Mouse (Mus musculus) left cerebral cortex, postnatal 25 days (tissue): ENCODE measurements at regions not wholly inside any gene's neighbourhood (a gene's known extent, or its start where the extent isn't known, plus 50 kb on each side); places are given as distances from the start of the nearest gene placed in this dataset.
"Not testable (repeated sequence)": the region's sequence is repeated elsewhere in the genome, so short reads cannot be mapped to it uniquely, and the experiment has no call there.

Experiments
- DNase-seq, 2 experiments: peaks; one replicate each; pipeline ENCODE4 v3.0.0; 2022; ENCODE audit warnings: low spot score in 2 of 2, mixed read lengths in 1 of 2
- intact Hi-C: fragments of 180-260 bp; cut with DNase I; formaldehyde crosslinking; loops from one replicate; pipeline ENCODE4 v1.15.1; 2025

DNA sequence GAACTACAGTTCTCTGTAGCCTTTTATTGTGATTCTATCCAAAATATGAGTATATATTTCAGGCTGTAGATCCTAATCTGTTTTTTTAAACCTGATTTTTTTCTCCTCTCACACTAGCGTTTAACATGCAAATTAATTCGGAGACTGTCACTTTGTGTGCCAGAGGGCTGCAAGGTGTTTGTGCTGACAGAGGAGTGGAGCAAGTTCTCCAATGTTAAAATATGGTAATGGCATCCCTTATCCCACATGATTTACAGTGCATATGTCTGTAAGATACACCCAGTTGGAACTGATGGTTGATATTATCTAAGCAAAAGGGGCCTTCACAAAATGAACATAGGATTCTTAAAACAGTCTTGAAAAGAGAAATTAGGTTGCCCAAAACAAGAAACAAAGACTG, 90.1 kb upstream of the Hdac2 start:
- intact Hi-C loops = no loop called here
- peak in 1 of 2 experiments; percentile 9 for DNase-seq

DNA sequence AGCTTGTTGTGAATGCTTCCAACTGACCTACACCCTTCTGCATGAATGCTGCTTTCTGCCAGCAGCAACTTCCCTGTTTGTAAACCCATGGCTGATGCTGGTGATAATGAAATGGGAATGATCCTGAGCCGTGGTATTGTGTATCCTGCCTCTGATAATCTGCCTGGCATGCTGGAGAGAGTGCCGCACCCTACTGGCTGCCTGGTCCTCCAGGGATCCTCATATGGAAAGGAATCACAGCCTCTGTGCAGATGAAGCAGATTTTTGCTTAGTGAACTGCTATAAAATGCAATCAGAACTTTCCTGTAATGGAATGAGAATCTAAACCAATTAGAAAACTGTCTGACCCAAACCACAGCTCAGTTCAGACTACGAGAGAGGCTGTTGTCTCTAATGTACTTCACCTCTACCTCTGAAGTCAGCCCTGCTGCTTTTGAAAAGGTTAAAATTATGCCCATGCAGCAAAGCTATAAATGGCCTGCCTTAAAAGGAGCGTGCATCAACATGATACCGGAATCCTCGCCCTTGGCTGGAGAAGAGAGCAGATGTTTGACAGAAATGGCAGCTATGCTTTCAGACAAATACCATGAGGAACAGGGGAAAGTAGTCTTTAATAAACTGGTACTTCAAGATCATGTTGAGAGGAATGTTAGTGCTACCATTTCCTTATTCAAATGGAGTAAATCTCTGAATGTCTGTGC, 76.3 kb upstream of the Hdac2 start:
- peak in 1 of 2 experiments; percentile 22 for DNase-seq
- intact Hi-C loops = no loop called here

DNA sequence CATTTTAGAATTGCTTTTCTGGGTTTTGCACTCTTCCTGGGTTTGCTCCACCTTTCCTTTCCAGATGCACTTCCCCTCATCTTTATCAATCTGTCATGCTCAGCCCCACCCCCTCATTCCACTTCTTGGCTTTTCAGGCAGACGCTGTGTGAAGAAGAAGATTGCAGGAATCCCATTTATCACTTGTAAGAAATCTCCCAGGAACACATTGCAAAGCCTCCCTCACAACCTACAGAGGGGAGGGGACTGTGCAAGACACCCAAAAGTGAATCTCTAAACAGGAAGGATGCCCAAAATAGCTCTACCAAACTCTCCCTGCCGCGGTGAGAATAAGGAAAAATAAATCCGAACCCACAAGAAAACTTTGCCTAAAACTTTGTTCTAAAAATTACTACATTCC, 65.5 kb upstream of the Hdac2 start:
- DNase-seq = peak; percentile 12 to 78
- intact Hi-C loops = no loop called here

DNA sequence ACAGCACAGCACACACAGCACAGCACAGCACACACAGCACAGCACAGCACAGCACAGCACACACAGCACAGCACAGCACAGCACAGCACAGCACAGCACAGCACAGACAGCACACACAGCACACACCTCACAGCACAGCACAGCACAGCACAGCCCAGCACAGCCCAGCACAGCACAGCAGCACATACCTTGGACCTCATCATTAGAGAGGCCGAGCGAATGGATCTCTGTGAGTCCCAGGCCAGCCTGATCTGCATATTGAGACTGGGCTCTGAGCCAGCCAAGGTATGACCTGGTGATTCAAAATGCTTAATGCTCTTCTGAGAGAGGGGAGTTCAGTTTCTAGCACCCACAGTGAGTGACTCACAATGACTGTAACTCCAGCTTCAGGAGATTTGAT, 56.3 kb upstream of the Hdac2 start:
- intact Hi-C loops, DNase-seq: not testable (repeated sequence)

DNA sequence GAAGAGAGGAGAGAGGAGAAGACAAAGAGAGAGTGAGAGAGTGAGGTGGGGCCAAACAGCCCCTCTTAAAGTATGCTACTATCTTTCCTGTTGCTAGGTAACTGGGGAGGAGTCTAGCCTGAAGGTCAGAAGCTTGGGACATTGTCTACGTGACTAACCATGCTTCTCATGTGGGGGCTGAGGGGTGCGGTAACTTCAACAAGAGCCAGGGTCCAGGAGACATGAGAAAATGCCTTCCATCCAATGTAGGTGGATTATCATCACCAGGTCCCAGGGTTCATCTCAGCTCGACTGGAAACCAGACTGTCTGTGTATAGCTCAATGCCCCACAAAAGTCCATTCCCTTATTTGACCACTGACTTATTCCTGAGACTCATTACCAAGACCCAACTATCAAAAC, 50.6 kb upstream of the Hdac2 start:
- intact Hi-C loops = no loop called here

DNA sequence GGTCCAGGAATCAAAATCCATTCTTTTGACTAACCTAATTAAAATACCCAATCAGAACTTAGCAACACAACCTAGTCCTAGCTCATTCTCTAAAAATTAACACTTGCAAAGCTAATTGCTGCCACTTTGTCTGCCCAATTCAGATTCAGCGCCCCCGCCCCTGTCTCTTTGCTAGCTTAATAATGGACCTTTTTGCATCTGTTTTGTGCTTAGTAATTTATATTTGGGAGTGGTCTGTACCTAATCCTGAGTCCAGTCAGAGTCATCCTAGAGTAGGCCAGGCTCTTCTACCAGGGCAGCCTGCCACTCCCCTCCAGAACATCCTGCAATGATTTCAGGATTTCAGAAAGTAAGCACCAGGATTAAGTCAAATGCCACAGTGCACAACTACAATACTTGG, 50.2 kb upstream of the Hdac2 start:
- intact Hi-C loops = no loop called here
- DNase-seq = no peak

More for the DNA sequence above, 50.6 kb upstream of the Hdac2 start:
- DNase-seq = no peak
